Mouse (Mus musculus) cerebellum, postnatal 10 days (tissue): ENCODE measurements around the gene Tusc2.

Experiments used
- DNase-seq, 2 experiments: peaks; one replicate each; pipeline ENCODE4 v3.0.0; 2021; ENCODE audit warnings: mixed read lengths in 2 of 2

The Tusc2 gene

GRCm38 (mm10) chr9:107612191-107612944, 49.3 kb downstream of the Tusc2 start:
- peak; percentile 100 for DNase-seq

GRCm38 (mm10) chr9:107612945-107613569, 50.0 kb downstream of the Tusc2 start:
- DNase-seq: peak; percentile 56 to 72

- DNase-seq: no peak
Measured at GRCm38 (mm10) chr9:107615035-107615434, 52.0 kb downstream of the Tusc2 start.
